Mouse (Mus musculus): Measurements from ENCODE around the gene Kcnk2.

DNA sequence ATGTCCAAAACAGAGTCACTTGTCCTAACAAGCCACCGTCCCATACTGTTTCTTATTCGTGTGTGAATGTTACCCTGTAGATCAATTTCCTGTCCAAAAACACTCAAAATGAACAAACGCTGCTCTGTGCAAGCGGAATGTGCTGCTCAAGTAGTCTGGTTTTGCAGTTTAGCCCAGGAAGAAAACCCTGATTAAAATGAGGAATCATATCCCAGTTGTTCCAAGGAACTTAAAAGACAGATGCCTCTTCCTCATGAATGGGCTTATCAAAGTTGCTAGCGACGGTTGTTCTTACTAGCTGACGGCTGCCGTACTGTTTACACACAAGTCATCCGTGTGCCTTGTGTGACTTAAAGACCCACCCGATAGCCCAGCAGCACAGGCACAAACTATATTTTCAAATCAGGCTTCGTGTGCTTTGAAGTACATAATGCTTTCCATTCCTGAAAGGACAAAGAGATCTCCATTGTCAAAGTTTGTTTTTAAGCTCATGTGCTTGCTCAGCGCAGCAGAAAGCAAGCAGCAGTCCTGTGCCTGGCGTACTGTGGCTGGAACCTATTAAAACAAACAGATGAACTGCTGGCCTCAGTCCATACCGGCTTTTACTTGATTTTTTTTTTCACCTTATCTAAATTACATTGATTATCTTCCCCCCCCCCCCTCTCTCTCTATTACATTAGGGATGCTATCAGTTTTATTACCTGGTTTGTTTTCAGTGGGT is at the start of gene Kcnk2:
- TF ChIP-seq CTCF (IDR thresholded peaks at IDR 0.05; ENCODE audit: extremely low read depth, insufficient read depth, insufficient read length, insufficient replicate concordance) (no peak), POLR2A (IDR thresholded peaks at IDR 0.05; ENCODE audit: low read depth, low read length) (no peak)
